Mouse (Mus musculus) forelimb bud, embryonic 11.5 days (tissue): Measurements from ENCODE around the gene Gm20388.
A peak's percentile ranks its signal among the peaks of the same experiment; 100 is the strongest.

Source experiments
- DNase-seq: peaks from one replicate; pipeline ENCODE4 v3.0.0-alpha.2; 2012; ENCODE audit warnings: low read depth, low spot score

Gene Gm20388

DNA sequence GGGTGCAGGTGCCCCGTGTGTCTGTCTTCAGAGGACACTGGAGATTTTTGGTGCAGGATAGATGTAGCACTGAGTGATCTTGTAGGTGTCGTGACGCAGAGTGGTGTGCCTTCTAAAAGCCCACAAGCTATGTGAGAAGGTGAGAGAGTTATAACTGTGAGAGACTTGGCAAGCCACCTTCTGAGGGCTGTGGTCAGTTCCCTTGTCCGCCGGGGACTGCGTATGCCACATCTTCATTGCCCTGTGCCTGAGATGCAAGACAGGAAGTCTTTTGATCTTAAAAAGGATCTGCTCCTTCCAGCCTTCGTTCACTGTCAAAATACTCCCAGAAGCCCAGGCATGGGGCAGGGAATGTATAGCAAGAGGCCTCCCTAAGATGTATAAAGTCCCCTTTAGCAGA lies 3432.3 kb downstream of the Gm20388 start:
- no peak for DNase-seq

GRCm38 (mm10) chr8:123343422-123343821 lies 3432.8 kb downstream of the Gm20388 start:
- DNase-seq, result no peak

- no peak for DNase-seq
Observed at GRCm38 (mm10) chr8:123345135-123345534, 3434.5 kb downstream of the Gm20388 start.

DNA sequence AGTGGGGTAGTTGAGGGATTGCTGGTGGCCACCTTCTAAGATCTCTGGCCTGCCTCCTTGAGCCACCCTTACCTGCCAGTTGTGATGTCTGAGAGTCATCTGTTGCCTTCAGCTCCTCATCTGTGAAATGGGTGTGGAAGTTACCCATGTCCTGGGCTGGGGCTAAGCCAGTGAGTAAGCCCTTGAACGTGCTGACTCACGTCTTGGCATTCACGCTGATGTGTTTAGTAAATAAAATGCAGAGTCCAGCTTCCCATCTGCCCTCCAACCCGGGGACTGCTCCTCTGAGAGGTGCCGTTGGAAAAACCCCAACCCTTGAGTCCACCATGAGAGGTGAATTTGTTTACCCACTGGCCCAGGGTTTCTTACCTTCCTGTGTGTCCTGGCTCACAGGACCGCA lies 3435.2 kb downstream of the Gm20388 start:
- DNase-seq, result no peak

DNA sequence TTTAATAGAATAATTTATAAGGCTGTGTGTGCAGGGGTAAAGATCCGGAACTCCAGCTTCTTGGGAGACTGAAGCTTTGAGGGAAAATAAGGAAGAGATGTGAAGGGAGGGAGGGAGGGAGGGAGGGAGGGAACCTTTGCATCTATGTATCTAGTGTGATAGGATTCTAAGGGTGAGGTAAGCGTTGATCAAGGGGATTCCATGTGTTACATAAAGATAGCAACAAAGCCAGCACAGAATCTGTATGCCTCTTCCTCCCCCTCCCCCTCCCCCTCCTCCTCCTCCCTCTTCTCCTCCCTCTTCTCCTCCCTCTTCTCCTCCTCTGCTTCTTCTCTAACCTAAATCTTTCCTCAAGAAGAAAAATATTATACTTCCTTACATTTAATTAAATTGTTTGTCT lies 3436.7 kb downstream of the Gm20388 start:
- no peak for DNase-seq

DNA sequence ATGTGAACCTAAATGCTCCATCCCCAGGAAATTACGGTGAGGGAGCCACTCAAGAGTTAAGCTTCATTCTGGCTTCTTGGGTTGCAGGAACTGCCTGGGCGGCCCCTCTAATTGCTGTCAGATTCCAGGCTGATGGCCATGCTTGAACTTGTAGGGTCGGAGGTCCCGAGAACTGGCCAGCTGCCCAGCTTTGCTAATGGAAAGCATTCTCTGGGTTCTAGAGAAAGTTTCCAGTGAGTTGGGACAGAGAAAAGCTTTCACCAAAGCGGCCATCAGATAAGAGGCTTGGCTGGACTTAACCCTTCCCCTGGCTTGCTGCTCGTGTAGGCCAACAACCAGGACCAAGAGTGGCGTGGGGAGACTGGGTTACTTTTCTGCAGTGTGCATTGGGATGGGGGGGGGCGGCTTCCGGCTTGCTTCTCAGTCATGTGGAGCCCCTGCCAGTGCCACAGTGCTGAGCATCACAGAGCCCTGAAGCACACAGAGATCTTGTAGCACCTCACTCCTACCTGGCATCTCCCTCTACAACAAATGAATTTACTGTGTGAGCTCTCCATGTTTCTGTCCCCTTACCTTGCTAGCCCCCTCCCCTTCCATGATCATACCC lies 3437.7 kb downstream of the Gm20388 start:
- DNase-seq, result no peak

DNA sequence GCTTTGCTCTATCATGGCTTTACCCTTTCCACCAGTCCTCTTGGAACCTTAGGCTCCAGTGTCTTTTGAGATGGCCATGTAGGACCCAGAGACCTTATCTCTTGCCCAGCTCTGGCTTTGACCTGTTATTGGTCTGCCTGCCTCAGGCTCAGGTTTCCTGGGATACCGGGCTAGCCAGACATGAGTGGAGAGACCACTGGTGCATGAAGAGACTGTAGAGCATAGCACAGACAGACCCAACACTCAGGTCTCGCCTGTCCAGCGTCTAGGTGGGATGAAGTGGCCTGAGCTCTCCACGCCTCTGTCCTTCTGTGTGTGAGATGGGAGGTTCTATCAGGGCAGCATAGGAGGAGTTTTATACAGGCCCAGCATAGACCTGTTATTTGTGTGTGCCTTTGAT lies 3438.4 kb downstream of the Gm20388 start:
- DNase-seq, result no peak

- no peak for DNase-seq
Observed at GRCm38 (mm10) chr8:123352118-123352517, 3441.5 kb downstream of the Gm20388 start.

- no peak for DNase-seq
Observed at GRCm38 (mm10) chr8:123352786-123353185, 3442.1 kb downstream of the Gm20388 start.

DNA sequence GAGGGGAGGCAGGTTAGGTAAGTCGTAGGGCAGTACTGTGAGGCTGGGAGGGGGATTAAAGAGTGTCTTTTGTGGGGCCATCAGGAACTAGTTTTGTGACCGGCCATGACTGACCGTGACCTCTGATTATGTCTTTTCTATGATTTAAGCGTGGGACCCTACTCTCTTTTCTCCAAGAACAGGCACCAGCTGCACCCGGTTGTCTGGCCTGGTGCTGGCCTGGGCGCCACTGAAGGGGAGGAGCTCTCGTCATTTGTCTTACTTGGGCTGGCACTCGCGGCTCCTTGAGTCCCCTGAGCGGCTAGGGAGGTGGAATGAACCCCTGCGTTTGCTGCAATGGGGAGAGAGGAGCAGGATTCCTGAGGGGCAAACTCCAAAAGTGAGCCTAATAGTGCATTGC lies 3442.6 kb downstream of the Gm20388 start:
- no peak for DNase-seq

DNA sequence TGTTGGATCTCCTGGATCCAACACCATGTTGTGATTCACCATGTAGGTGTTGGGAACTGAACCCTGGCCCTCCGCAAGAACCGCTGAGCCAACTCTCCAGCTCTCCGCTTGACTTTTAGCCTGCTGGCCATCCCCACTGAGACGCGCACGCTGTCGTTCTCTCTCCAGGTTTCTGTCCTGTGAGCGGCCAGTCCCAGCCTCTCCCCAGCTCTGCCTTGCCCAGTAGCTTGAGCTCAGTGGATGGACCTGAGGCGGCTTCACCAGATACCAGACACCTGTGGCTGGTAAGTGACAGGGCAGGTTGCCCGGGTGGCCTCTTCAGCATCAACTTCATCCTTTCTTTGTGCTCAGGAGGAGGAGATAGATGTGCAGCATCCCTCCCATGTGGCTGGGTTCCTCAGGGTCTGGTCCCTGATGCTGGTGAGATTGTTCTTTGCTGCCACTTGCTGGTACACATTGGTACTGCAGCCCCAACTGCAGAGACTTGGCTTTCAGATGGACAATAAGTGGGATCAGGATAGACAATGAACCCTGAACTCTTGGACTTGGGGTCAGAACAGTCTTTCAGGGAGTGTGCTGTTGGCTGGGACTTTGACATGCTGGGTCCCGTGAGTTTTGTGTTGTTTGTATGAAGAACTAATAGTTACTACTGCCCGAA lies 3450.6 kb downstream of the Gm20388 start:
- peak; percentile 75 for DNase-seq

- peak; percentile 96 for DNase-seq
Observed at GRCm38 (mm10) chr8:123373403-123374238, 3463.0 kb downstream of the Gm20388 start, which contains the start of gene Tcf25. TSS of gene Tcf25 (plus strand) at chr8:123373753.

DNA sequence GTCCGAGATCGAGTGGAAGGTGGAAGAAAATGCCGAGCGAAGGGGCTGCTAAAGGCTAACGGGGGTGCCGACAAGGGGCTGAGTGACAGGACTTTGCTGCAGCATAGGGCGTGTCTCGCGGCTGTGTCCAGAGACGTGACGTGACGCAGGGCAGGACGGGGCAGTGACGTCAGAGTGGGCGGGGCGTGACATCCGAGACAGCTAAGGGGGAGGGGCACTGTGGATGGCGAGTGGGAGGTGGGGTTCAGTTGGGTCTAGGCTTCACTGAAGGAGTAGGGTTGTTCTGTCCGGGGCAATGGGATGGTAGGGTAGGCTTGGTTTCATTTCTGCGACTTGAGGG lies 3463.6 kb downstream of the Gm20388 start:
- peak; percentile 94 for DNase-seq

DNA sequence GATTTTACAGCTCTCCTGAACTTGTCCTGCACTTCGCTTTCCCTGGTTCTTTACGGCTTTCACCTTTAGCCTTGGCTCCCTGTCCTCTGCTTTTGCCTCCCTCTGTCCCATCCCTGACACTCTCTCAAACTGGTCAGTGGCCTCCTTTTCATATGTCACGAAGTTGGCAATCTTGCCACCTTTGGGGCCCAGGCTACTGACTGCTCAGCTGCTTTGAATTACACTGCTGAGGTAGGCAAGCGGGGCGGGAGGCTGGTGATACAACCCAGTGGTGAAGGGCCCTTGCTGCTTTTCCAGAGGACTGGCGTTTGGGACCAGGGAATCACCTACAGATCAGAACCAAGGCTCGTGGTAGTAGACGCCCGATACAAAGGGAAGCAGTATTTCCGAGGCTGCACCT lies 3465.1 kb downstream of the Gm20388 start:
- DNase-seq, result no peak

DNA sequence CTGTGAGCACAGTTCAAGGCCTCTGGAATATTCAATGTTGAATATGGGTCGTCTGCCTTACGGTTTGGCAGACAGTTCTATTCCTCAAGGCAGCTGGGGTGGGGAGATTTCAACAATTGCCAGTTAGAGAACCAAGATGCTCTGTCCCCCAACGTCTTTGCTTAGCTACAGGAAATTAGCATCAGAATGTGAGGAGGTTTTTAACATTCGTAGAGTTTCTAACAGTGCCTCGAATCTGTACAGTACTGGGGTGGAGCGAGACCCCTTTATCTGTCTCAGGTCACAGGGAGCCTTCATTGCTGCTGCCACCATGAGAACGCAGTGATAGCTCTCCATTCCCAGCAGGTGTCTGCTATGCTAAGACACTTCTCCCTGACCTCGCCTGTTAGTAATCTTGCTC lies 3465.5 kb downstream of the Gm20388 start:
- no peak for DNase-seq

GRCm38 (mm10) chr8:123381711-123382110 lies 3471.1 kb downstream of the Gm20388 start:
- no peak for DNase-seq

DNA sequence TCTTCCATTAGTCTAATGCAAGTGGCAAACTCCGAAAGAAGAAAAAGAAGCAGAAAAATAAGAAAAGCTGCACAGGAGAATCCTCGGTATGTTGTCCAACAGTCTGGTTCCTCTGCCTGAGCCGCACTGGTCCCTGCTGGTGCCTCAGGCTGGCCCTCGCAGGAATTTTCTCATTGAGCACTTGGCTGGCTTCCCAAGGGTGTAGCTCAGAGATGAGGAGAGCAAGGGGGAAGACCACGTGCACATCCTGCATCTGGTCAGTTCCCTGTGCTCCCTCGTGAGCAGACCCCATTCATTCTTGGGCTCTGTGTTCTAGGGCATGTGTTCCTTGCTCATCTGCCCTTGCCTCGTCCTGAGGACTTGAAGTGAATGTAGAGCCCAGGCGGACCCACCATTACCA lies 3471.9 kb downstream of the Gm20388 start:
- no peak for DNase-seq

GRCm38 (mm10) chr8:123384883-123385540 lies 3474.4 kb downstream of the Gm20388 start:
- DNase-seq, result no peak

GRCm38 (mm10) chr8:123387041-123387440 lies 3476.4 kb downstream of the Gm20388 start:
- DNase-seq, result no peak

GRCm38 (mm10) chr8:123387801-123388200 lies 3477.2 kb downstream of the Gm20388 start:
- no peak for DNase-seq

DNA sequence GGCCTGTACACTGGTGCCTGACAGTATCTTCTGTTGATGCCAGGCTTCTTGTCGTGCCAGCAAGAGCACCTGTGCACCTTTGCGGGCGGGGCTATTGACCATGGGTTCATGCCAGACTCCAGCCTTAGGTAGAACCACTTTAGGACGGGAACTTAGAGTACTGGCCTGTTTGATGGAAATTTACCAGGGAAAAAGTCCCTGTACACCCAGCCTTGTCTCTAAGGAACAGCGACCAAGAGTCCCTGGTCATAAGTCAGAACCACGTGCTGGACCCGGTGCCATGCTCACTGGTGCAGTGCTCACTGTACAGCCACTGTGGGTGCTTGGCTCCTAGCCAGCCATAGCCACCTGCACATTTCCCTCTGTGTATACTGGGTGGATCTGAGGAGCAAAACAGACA lies 3478.4 kb downstream of the Gm20388 start:
- DNase-seq, result no peak

DNA sequence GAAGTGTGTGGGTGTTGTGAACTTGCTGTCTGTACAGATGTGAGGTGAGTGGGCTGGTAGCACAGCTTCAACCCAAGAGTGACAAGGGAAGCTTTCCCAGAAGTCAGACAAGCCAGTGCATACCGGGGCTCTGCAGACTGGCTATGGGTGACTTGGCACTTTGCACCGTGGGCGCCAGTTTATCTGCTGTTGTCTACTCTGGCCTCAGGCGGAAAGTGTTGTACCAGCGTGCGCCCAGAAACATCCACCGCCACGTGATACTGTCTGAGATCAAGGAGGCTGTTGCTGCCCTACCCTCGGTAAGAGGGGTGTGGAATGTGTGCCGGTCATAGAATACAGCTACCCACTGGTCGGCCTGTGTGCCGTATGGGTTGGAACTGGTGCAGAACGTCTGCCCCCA lies 3487.7 kb downstream of the Gm20388 start:
- DNase-seq, result no peak
